Mouse (Mus musculus) left cerebral cortex, postnatal 36 days (tissue): ENCODE measurements around the gene Gm11487. TPM values are rescaled to one million over a fixed set of nuclear protein-coding genes. Genes with fewer than 3 reads are reported as not detected.
A peak's percentile ranks its signal among the peaks of the same experiment; 100 is the strongest.
"Not testable (repeated sequence)": the region's sequence is repeated elsewhere in the genome, so short reads cannot be mapped to it uniquely, and the experiment has no call there.

Source experiments
- DNase-seq, 2 experiments: peaks; one replicate each; pipeline ENCODE4 v3.0.0; 2021 to 2022; ENCODE audit warnings: low spot score in 2 of 2, mixed read lengths in 1 of 2
- intact Hi-C: fragments of 180-260 bp; cut with DNase I; formaldehyde crosslinking; loops from one replicate; pipeline ENCODE4 v1.15.1; 2025
- total RNA-seq, 2 experiments: library from RNA; stranded (reverse); gene quantifications; 2 replicates each; pipeline ENCODE4 v1.2.3; 2021

Gm11487 gene
- total RNA-seq: not detected

- intact Hi-C loops, DNase-seq: not testable (repeated sequence)
Measured at GRCm38 (mm10) chr4:73404972-73405371, at the start of gene Gm11487. Gene Gm11487 (minus strand): TSS chr4:73405072.

GRCm38 (mm10) chr4:73444715-73445114 lies 39.8 kb upstream of the Gm11487 start:
- intact Hi-C loops: no loop called here

GRCm38 (mm10) chr4:73442568-73442967 lies 37.7 kb upstream of the Gm11487 start:
- intact Hi-C loops: no loop called here
- DNase-seq: no peak

More at GRCm38 (mm10) chr4:73444715-73445114, 39.8 kb upstream of the Gm11487 start:
- DNase-seq: peak in 1 of 2 experiments; percentile 6

- no peak for DNase-seq
- intact Hi-C loops: no loop called here
Measured at GRCm38 (mm10) chr4:73425903-73426302, 21.0 kb upstream of the Gm11487 start.

GRCm38 (mm10) chr4:73423049-73423448 lies 18.2 kb upstream of the Gm11487 start:
- DNase-seq: no peak
- intact Hi-C loops: no loop called here

GRCm38 (mm10) chr4:73366534-73366933 lies 38.3 kb downstream of the Gm11487 start:
- intact Hi-C loops: no loop called here
- DNase-seq: no peak

Other genes starting within 250 kb of the Gm11487 start
- not detected for gene Gm11238, start 202.8 kb upstream of the Gm11487 start, total RNA-seq
- gene Gm11237, start 217.9 kb upstream of the Gm11487 start, total RNA-seq: not detected
- not detected for gene Gm11236, start 233.0 kb upstream of the Gm11487 start, total RNA-seq